Mouse (Mus musculus) layer of hippocampus, adult 11-12 months (tissue): ENCODE measurements at regions not wholly inside any gene's neighbourhood (a gene's known extent, or its start where the extent isn't known, plus 50 kb on each side); places are given as distances from the start of the nearest gene placed in this dataset.

Experiments used
- DNase-seq: peaks from one replicate; pipeline ENCODE4 v3.0.0; 2022; ENCODE audit warnings: low spot score

GRCm38 (mm10) chr12:107423923-107424322 is 64.5 kb upstream of the 3110018I06Rik start:
- no peak for DNase-seq

GRCm38 (mm10) chr12:107438506-107438905 is 49.9 kb upstream of the 3110018I06Rik start:
- DNase-seq, result no peak
